Mouse (Mus musculus) heart, adult 11 months (tissue): ENCODE data around the gene Mrps2.

Source experiments
- DNase-seq: peaks from one replicate; pipeline ENCODE4 v3.0.0; 2022

The Mrps2 gene

DNA sequence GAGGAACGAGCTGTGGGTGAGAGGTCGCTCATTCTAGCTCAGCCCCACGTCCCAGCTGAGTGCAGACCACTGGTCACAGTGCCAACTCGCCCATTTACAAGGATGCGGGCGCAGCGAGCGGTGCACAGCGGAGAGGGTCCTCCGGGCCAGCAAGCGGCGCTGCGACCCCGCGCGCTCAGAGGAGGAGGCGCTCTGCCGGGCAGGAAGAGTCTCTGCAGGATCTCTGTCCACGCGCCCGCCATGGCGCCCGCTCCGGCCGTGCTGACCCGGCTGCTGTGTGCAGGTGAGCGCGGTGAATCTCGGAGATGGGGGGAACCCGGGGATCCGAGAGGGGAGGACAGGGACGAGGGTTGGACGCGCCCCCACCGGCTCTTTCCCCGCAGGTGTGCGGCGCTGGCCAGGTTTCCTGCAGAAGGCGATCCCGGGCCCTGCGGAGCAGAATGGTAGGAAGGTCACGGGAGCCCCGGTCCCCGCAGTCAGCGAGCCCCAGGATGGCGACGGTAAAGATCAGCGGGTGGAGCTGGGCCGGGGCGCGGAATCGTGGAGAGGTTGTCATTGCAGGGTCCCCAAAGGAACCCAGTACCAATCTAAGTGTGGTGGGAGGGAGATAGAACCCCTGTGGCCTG, at the start of gene Mrps2:
Mrps2 (plus strand) TSS at position 207 of the 626 bp plus-strand sequence.
- peak; percentile 98 for DNase-seq

DNA sequence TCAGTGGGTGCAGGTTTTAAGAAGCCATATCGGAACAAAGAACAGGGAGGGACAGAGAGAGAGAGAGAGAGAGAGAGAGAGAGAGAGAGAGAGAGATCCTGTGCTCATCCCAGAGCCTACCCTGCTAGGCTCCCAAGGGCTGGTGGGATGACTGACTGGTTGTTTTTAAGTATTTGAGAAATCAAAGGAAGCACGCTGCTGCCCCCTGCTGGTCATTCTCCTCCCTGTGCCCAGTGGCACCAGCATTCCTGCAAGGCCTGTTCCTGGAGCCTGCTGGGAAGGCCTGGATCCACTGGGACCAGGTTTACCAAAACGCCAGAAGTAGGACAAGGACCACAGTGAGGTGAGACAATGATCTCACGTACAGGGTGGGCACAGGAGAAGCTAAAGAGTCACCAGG, 48.0 kb upstream of the Mrps2 start:
- peak; percentile 95 for DNase-seq

DNA sequence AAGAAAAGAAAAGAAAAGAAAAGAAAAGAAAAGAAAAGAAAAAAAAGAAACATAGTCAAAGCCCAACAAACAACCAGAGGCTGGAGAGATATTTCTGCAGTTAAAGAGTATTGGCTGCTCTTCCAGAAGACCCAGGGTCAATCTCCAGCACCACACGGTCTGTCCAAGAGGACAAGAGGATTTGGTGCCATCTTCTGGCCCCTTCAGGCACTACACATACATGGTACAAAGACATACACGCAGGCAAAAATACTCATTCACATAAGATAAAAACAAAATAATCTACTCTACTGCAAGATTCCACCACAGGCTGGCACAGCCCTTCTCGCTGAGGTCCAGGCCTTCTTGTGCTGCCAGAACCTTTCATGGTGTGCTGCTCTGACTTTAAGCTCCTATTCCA, 44.7 kb upstream of the Mrps2 start:
- no peak for DNase-seq

DNA sequence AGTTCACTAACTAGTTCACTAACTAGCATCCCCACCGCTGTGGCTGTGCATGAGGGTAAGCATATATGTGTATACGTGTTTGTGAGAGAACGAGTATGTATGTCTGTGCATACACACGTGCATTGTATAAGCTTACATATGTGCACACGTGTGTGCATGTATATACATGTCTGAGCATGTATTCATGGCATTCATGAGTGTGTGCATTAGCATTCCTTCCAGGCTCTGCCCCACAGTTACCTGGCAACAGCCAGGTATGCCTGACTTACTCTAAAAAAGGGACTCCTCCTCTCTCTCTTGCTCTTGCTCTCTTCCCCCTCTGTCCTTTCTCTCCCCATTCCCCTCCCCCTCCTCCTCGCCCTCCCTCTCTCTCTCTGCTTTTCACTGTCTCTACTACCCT, 40.6 kb upstream of the Mrps2 start:
- DNase-seq: no peak

DNA sequence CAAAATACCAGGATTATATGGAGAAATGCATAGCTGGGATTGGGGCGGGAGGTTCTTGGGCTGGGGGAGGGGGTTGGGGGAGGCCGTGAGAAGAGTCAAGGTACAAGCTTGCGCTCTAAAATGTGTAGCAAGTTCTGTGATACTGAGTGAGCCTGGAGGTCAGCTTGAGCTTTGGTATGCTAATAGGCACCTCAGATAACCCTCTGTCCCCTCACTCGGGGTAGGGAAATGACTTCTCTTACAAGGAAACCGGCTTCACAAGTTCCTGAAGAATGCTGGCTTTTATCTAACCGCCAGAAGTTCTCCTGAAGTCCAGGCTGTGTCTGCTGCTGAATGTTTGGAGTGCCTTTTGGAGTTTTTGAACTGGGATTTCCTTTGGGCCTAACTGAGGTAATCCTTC, 37.0 kb upstream of the Mrps2 start:
- DNase-seq: no peak

DNA sequence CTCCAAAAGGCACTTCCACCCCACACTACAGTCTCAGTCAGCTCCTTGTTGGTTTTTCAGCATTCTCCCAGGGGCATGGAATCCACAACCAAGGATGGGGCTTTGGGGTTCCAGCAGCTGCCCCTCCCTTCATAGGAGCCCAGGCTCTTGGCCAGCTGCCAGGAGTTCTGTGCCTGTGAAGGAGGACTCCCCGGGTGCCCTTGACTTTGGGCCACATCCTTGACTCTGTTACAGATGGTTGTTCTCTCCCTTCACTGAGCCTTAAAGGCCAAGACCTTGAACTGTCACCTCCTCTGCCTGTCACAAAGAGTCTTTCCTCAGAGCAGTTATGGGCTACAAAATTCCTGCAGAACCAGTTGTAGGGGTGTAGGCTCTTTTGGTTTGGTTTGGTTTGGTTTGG, 35.1 kb upstream of the Mrps2 start:
- DNase-seq: no peak

DNA sequence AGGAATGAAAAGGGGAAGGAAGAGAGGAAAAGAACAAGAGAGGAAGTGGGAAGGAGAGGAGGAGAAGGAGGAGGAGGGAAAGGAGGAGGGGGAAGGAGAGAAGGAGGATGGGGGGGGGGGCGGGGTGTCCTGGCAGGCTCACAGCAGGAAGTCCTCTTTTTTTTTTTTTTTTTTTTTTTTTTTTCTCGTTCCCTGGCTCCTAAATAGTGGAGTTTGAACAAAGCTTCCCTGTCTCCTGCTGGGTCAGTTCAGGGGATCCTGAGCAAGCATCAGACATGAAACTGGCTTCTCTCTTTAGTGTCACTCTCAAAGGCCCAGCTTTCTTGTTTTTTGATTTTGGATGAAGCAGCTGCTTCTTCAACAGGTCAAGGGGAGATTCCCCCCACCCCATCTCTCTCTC, 34.4 kb upstream of the Mrps2 start:
- no peak for DNase-seq

DNA sequence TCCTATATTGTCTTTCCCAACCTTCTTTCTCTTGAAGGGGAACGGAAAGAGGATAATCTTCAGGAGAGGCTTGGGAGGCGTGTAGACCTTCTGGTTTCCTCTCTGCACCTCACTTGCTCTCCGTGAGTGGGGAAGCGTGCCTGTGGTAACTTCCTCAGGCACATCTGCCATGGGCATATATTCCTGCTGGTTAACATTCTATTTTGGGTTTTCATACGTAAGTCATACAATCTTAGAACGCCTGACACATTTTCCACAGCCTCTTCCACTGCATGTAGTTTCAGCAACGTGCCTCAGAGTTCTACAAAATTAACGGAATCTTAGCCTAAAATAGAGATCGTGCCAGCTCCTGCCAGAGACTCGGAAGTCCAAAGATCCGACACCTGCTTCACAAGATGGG, 32.5 kb upstream of the Mrps2 start:
- DNase-seq: no peak

DNA sequence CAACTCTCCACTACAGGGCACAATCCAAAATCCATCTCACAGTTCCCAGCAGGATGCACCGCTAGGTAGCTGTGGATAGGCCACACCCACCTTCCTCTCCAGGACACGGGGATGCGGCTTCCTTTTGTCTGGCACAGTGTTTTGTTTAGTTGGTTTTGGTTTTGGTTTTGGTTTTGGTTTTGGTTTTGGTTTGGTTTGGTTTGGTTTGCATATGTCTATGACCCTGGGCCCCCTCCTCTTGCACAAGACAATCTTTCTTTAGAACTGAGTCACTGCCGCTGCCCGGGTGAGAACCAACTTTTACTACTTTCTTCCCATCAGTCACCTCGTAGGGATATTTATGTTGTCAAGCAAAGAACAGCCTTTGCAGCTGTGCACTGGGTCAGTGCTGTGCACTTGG, 27.0 kb upstream of the Mrps2 start:
- DNase-seq: no peak

DNA sequence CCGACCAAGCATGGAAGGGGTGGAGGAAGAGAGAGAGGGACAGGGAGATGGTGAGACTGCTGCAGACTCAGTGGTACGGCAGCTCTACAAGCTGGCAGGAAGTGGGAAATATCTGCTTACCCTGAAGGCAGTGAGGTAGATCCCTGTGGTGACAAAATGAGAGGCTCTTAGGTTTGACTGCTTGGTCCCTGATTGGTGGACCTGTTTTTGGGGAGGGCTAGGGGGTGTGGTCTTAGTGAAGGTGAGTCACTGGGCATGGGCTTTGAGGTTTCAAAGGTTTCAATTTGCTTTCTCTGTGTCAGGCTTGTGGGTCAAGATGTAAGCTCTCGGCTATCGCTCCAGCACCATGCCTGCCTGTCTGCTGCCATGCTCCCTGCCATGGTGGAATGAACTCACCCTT, 22.8 kb upstream of the Mrps2 start:
- DNase-seq: no peak

DNA sequence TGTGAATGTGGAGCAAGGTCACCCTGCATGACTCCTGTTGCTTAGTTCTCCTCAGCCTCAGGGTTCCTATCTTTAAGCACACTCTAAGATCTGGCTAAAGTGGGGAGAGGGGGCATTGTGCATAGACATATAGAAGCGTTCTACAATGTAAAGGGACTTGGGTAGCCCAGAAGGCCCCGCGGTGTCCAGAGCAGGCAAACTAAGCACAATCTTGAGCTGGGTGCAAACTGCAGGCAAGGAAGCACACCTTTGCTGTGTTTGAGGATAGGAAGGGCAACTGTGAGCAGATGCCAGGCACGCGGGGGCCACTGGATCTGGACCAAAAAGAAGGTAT, 21.7 kb upstream of the Mrps2 start:
- no peak for DNase-seq

DNA sequence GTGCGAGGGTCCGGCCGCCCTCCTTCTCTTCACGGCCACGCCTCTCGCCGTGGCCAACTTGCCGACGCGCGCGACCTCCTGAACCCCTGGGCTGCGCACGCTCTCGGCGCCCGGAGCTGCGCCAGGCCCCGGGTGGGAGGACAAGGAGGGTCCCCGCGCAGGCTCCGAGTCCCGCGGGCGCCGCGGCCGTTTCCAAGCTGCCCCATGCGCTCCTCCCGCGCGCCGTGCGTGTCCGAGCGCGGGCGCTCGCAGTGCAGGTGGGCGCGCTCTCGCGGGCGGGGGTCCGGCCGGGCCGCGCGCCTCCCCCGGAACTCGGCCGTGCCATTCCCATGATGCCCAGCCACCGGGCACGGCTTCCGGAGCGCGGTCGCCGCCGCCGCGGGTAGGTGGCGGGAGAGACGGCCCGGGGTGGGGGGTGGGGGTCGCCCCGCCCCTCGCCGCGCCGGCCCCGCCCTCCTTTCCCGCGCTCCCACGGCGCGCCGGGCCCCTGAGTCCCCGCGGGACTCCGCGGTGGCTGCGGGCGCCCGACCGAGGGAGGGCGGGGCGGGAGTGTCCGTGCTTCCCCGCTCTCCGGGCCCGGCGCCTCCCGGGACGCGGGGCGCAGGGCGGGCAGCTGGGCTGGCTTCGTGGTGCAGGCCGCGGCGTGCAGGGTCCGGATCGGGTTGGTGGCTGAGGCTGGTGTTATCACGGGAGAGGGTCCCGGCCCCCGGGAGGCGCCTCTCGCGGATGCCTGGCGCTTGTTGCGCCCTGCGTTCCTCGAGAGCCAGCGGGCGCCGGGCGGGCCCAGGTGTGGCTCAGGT, 21.2 kb upstream of the Mrps2 start, which contains the start of gene Ppp1r26:
Ppp1r26 (plus strand) TSS at position 286 of the 800 bp plus-strand sequence.
- DNase-seq: peak; percentile 95

DNA sequence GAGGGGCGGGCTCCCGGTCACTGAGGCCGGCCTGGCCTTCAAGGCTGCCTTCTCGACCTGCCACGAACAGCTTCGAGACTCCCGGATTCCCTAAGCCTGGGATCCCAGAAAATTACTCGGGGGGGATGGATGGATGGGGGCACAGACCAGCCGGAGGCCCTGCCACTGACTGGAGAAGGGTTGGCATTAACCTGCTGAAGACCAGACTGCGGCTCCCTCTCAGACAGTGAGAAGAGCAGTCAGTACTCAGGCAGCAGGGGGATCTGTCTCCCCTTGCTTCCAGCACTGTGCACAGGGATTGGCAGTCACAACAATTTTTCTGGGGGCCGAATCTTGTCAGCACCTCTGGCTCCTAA, 20.6 kb upstream of the Mrps2 start:
- DNase-seq: peak; percentile 86

DNA sequence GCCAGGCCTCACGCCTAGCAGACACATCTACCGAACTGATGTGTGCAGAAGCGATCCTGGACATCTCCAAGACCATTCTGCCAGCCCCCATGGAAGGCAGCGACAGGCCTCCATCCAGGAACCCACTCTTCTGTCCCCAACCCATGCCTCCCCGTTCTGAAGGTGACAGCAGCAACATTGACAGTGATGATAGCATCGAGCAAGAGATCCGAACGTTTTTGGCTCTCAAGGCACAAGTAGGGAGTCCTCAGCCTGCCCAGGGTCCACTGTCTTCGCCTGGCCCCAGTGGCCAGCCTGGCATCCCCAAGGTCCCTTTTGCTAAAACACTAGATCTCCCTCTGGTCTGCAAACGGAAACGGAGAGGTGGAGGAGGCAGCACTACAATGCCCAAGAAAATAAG, 16.2 kb upstream of the Mrps2 start:
- peak; percentile 81 for DNase-seq

DNA sequence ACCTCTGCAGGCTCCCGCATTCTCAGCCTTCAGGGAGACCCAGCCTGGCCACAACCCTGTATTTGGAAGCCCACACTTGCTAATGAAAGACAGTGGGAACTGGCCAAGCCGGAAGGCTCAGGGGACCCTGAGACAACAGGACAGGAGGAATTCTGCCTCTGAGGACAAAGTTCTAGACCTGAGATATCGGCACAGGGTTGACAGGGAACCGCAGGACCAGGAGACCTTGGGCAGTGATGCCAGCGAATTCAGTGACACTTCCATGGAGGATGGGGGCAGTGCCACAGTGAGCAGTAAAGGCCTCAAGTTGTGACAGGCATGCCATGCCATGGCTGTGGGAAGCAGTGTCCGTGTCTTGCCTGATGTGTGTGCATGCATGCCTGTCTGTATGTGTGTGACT, 14.3 kb upstream of the Mrps2 start:
- peak; percentile 90 for DNase-seq

DNA sequence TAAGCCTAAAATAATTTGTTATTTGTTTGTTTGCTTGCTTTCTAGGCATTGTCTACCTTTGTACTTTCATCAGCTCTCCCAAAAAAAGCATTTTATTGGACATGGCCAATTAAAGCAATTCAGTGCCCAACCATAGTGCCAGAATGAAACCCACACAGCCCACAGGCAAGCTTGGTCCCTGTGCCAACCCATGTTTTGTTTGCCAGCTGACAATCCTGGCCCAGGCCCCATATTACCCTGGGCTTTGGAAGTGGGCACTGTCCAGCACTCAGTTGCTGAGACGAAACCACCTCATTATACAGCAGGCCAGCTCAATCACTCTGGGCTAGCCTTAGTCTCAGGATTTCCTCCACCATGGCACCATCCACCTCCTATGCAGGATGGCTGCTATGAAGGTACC, 11.2 kb upstream of the Mrps2 start:
- no peak for DNase-seq

DNA sequence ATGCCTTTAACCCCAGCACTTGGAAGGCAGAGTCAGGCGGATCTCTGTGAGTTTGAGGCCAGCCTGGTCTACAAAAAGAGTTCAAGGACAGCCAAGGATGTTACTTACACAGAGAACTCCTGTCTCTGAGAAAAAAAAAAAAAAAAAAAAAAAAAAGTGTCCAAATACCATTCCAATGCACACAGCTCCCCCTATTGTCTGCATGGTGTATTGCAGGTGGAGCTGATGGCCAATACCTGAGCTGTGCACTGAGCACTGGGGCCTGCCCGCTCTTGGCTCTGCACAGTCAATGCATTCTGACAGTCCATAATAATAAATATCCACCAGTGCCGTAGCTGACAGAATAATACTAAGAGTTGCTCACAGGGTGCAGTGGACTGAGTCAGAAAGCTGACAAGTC, 3.9 kb upstream of the Mrps2 start:
- no peak for DNase-seq

DNA sequence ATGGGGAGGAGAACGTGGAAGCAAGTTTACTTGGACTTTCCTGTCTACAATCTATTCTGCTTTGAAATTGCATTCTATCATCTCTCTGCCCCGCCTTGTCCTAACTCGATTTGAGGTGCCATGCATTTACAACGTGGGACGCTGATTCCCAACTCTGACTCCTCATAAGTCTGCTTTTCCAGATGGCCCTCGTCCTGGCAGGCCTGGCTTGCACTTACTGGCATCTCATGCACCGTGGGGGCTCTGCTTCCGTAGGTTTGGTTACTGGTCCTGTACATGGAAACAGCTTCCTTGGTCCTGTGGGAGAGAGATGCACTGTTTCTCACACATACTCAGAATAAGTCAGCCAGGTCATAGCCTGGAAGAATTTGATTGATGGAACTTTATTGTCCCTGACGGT, 2.9 kb upstream of the Mrps2 start:
- no peak for DNase-seq

DNA sequence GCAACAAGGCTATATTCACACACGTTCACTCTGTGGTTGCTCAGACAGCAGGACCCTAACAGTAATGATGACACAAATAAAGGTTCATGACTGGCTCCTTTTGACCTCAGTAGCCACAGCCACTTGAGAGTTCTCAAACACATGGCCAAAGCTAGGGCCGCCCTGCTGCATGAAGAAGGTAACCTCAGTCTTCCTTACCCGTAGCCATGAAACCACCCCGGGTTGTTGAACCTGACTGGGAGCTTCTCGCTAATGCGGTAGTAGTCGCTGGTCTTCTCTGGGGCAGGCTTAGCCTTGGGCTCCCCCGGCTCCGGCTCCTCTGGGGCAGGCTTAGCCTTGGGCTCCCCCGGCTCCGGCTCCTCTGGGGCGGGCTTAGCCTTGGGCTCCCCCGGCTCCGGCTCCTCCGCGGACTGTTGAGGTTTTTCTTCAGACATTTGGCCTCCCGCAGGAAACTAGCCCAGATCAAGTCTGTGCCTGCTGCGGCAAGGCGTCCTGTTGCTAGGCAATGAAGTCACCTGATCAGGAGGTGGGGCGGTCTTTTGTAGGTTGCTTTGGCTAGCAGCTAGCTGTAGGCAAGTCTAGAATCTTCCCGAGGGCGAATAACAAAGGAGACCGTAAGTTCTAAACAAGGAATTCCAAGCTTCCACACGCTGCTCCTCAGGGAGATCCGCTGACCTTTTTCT, 1.9 kb upstream of the Mrps2 start, which contains the start of gene 1700007K13Rik:
1700007K13Rik (minus strand) TSS at position 497 of the 683 bp plus-strand sequence.
- peak; percentile 95 for DNase-seq

DNA sequence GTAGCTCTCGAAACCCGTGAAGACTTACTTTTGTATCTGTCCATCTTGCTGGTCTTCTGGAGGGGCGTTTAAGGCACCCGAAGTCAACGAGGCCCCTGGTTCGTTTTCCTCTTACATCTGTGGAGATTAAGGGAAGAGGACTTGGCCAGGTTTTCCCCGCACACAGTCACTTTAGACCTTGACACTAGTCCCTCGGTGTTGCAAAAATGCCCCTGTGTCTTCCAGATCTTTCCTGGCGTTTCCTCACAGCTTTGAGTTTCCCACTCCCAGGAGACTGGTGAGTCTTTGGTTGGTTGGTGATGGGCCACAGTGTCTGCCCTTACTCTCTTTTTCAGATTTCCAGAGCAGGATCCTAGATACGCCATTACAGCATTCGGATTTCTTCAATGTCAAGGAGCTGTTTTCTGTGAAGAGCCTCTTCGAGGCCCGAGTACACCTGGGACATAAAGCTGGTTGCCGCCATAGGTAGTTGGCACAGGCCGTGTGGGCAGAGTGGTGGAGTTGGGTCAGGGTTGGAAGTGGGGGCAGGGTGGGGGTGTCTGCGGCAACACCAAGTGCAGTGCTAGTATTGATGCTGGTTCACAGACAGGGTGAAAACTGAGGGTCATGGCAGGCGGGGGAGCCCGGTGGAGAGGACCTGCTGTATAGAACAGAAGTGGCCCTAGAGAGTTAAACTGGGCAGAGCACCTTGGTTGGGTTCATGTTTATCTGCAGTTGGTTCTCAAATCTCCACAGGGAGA, 790 bp downstream of the Mrps2 start:
- peak; percentile 88 for DNase-seq

DNA sequence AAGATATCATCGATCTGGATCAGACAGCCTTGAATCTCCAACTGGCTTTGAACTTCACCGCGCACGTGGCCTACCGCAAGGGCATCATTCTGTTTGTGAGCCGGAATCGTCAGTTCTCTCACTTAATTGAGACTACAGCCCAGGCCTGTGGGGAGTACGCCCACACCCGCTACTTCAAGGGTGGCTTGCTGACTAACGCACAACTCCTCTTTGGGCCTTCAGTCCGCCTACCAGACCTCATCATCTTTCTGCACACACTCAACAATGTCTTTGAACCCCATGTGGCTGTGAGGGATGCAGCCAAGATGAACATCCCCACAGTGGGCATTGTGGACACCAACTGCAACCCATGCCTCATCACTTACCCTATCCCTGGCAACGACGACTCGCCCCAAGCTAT, 1.6 kb downstream of the Mrps2 start:
- peak; percentile 84 for DNase-seq

DNA sequence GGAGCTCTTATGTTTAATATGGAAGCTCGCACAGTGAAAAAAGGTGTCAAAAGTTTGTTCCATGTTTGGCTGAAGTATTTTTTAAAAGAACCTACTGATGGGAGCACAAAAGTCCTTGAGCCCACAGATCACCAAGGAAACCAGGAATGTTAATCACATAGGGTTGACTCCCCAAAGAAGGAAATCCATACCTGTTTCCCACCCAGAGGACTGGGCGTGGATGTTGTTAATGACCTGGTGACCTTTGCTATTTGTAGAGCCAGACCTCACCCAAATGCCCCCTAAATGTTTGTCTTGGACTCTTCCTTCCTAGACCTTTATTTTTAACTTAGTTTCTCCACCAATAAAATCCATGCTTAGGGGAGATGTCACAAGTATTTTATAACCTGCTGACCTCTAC, 2.7 kb downstream of the Mrps2 start:
- DNase-seq: peak; percentile 19

DNA sequence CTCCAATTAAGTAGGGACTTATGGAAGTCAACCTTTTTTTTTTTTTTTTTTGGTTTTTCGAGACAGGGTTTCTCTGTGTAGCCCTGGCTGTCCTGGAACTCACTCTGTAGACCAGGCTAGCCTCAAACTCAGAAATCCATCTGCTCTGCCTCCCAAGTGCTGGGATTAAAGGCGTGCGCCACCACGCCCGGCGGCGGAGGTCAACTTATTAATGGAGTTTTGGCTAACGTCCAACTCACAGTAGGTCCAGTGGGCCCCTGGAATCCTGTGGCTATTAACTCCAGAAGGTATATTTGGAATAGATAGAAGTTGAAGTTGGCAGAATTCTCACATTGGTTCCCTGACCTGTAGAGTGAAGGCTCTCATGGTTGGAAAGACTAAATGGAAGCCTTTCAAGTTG, 4.1 kb downstream of the Mrps2 start:
- DNase-seq: peak; percentile 83
